Mouse (Mus musculus) G1E (cell line): ENCODE data around the gene Sdsl.

Experiments used
- CTCF ChIP-seq: IDR thresholded peaks from 2 replicates; pipeline ENCODE4 v1.5.1; 2012; ENCODE audit warnings: low read depth, low read length, inconsistent platforms, mixed read lengths
- GATA1 ChIP-seq: IDR thresholded peaks from 2 replicates; pipeline ENCODE4 v1.6.1; 2012; ENCODE audit warnings: borderline replicate concordance, low read length, inconsistent platforms, mixed read lengths
- POLR2AphosphoS5 ChIP-seq: IDR thresholded peaks from 2 replicates; pipeline ENCODE4 v1.6.1; 2012; ENCODE audit warnings: low read depth, low read length, inconsistent platforms; ENCODE audit not compliant: insufficient replicate concordance
- TAL1 ChIP-seq: conservative IDR thresholded peaks from 2 replicates; pipeline ENCODE4 v1.6.1; 2012; ENCODE audit warnings: low read depth, low read length, inconsistent platforms, mixed read lengths

- TF ChIP-seq CTCF (no peak), TAL1 (no peak), GATA1 (no peak), POLR2AphosphoS5 (no peak)
These were observed at the start of gene Sdsl for GRCm38 (mm10) chr5:120472770-120473169.
